Comparison of ENCODE assay signal across 16 mouse cellular contexts in the genomic region with DNA sequence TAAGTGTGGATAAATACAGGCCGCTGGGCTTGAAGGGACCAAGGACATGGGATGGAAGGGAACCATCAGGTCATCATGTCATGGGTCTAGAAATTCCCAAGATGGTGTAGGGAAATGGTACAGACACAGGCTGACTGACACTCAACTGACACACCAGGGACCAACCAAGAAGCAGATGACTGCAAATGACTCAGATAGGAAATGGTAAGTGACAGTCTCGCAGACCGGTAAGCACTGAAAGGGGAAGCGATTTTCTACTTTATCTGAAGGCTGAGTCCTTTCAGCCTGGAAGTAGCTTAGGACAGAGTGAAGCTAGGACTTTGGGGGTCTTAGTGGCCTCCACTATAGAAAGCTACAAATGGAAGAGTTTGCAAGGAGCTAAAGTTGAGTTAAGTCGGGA.
"Had no signal": no experiment of that assay in that cellular context is flagged by ENCODE, and none has a peak within 500 bp of the region (broad histone marks: within the 10 kb centered on the region; RNA-seq: fewer than 3 reads in every experiment).

No protein-coding gene starts in this region.

- DNase-seq: kidney, adult 11 months; kidney, adult 8-10 months; kidney, postnatal 10 days; kidney, postnatal 36 days; liver, embryonic 13.5 days; lung, adult 2 months; retina, postnatal 1 day; right cerebral cortex, postnatal 25 days; spleen, adult 18-20 months; thymus, postnatal 25 days had no signal

- ATAC-seq: midbrain, embryonic 15.5 days had no signal

- H3K27ac ChIP-seq: kidney, embryonic 15.5 days; liver, embryonic 13.5 days; macrophage; midbrain, embryonic 12.5 days; midbrain, embryonic 15.5 days; neural tube, embryonic 12.5 days; stomach, embryonic 15.5 days had no signal

- H3K4me3 ChIP-seq: kidney, embryonic 15.5 days; liver, embryonic 13.5 days; midbrain, embryonic 12.5 days; midbrain, embryonic 15.5 days; neural tube, embryonic 12.5 days; stomach, embryonic 15.5 days had no signal

- H3K4me1 ChIP-seq: kidney, embryonic 15.5 days; liver, embryonic 13.5 days; neural tube, embryonic 12.5 days had no signal

- H3K9ac ChIP-seq: kidney, embryonic 15.5 days; liver, embryonic 13.5 days; midbrain, embryonic 12.5 days; midbrain, embryonic 15.5 days; neural tube, embryonic 12.5 days; stomach, embryonic 15.5 days had no signal

- H3K9me3 ChIP-seq: kidney, embryonic 15.5 days; liver, embryonic 13.5 days; midbrain, embryonic 12.5 days; midbrain, embryonic 15.5 days; neural tube, embryonic 12.5 days; stomach, embryonic 15.5 days had no signal

- H3K36me3 ChIP-seq: kidney, embryonic 15.5 days; liver, embryonic 13.5 days; midbrain, embryonic 12.5 days; midbrain, embryonic 15.5 days; neural tube, embryonic 12.5 days; stomach, embryonic 15.5 days had no signal

- H3K4me2 ChIP-seq: kidney, embryonic 15.5 days; liver, embryonic 13.5 days; midbrain, embryonic 12.5 days; midbrain, embryonic 15.5 days; neural tube, embryonic 12.5 days; stomach, embryonic 15.5 days had no signal

- H3K27me3 ChIP-seq: liver, embryonic 13.5 days; stomach, embryonic 15.5 days had no signal
